Mouse (Mus musculus) heart, postnatal 0 days (tissue): ENCODE measurements around the gene Nuak2. TPM values are rescaled to one million over a fixed set of nuclear protein-coding genes. Genes with fewer than 3 reads are reported as not detected.
"Not testable (repeated sequence)": the region's sequence is repeated elsewhere in the genome, so short reads cannot be mapped to it uniquely, and the experiment has no call there.

Experiments
- ATAC-seq: fragments of 200-750 bp; cut with Nextera tagmentation; 2 replicates; pipeline ENCODE4 v1.8.0; 2017; ENCODE audit warnings: low read depth, moderate number of reproducible peaks, moderate library complexity; ENCODE audit not compliant: insufficient read depth
- DNase-seq: peaks from one replicate; pipeline ENCODE4 v3.0.0-alpha.2; 2016; ENCODE audit warnings: low spot score
- H3K27ac ChIP-seq: fragments of 300-500 bp; sonication (generic); 2 replicates; pipeline ENCODE4 v1.5.1; 2014; ENCODE audit warnings: low read depth, mild to moderate bottlenecking
- H3K27me3 ChIP-seq: fragments of 300-500 bp; sonication (generic); 2 replicates; pipeline ENCODE4 v1.6.1; 2014; ENCODE audit warnings: low read length, mixed read lengths; ENCODE audit not compliant: control insufficient read depth, insufficient read depth
- H3K36me3 ChIP-seq: fragments of 300-500 bp; sonication (generic); replicated peaks from 2 replicates; pipeline ENCODE4 v1.6.1; 2014; ENCODE audit warnings: low read length, mixed read lengths; ENCODE audit not compliant: control insufficient read depth, insufficient read depth
- H3K4me1 ChIP-seq: fragments of 300-500 bp; sonication (generic); 2 replicates; pipeline ENCODE4 v1.6.1; 2014; ENCODE audit warnings: antibody characterized with exemption; ENCODE audit not compliant: control insufficient read depth, insufficient read depth
- H3K4me2 ChIP-seq: fragments of 300-500 bp; sonication (generic); 2 replicates; pipeline ENCODE4 v1.6.1; 2014; ENCODE audit warnings: low read depth, mild to moderate bottlenecking, low read length, moderate library complexity
- H3K4me3 ChIP-seq: fragments of 300-500 bp; sonication (generic); 2 replicates; pipeline ENCODE4 v1.5.1; 2014; ENCODE audit warnings: low read depth, low read length
- H3K9ac ChIP-seq: fragments of 300-500 bp; sonication (generic); replicated peaks from 2 replicates; pipeline ENCODE4 v1.6.1; 2014; ENCODE audit warnings: low read depth, low read length, mixed read lengths
- H3K9me3 ChIP-seq: fragments of 300-500 bp; sonication (generic); replicated peaks from 2 replicates; pipeline ENCODE4 v1.6.1; 2016; ENCODE audit warnings: low read length; ENCODE audit not compliant: control insufficient read depth
- CTCF ChIP-seq: IDR thresholded peaks from 2 replicates; pipeline ENCODE4 v1.5.1; 2016; ENCODE audit warnings: antibody characterized with exemption, control low read depth, low read depth
- EP300 ChIP-seq: IDR thresholded peaks from 2 replicates; pipeline ENCODE4 v1.6.1; 2016; ENCODE audit warnings: antibody characterized with exemption, low read depth
- WGBS: fragments of 180-500 bp; shearing (Covaris S2); extraction: QIAGEN DNeasy Blood & Tissue Kit; methylation state at CpG from one replicate; pipeline ENCODE4 v1.1.7; 2014; 5-methylcytosine and 5-hydroxymethylcytosine counted together
- polyA plus RNA-seq: library from polyadenylated mRNA; unstranded; fragments of >200 nt; fragmentation: Nextera tagmentation; extraction: Ambion mirVana; gene quantifications from 2 replicates; pipeline ENCODE4 v1.2.1, GENCODE M21; 2015
- total RNA-seq: library from RNA; depleted of rRNA; stranded (reverse); fragments of >200 nt; gene quantifications from 2 replicates; pipeline ENCODE4 v1.2.3, GENCODE M21; 2014; ENCODE audit warnings: low replicate concordance

Nuak2 gene
- total and polyA plus RNA-seq, 2 experiments from 2014 or later: 0.76 to 2.2 TPM

DNA sequence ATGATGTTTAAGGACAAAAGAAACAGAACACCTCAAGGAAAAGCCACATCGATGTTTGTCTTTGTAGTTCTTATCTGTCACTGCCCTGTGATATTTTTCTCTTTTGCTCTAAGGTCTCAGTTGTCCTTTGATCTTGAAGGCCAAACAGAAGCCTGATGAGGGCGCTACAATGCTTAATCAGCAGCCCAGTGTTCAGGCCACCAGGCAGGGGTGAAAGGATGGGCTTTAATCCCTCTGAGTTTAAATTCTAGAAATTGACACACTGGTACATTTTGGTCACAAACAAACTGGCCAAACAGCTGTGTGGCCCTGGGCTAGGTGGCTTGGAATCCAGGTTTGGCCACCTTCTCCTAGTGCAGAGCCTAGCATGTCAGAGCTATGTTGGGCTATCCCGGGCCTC is 39.2 kb upstream of the Nuak2 start:
- ATAC-seq: no peak
- H3K4me1 ChIP-seq: no peaks in the 10 kb centered on the region
- no peak for DNase-seq
- H3K4me2 ChIP-seq: no peak overlapping the region
- TF ChIP-seq CTCF (no peak), EP300 (no peak)
- H3K9me3 ChIP-seq: no peaks in the 10 kb centered on the region
- H3K4me3 ChIP-seq: no peak overlapping the region
- 66% methylated on average over 3 of the region's 3 CpGs for WGBS
- no peak overlapping the region for H3K9ac ChIP-seq
- 0 out of 2 replicates have a peak, but pooled peaks cover 2% of the 10 kb centered on the region for H3K27me3 ChIP-seq
- no peak overlapping the region for H3K27ac ChIP-seq
- no peaks in the 10 kb centered on the region for H3K36me3 ChIP-seq

DNA sequence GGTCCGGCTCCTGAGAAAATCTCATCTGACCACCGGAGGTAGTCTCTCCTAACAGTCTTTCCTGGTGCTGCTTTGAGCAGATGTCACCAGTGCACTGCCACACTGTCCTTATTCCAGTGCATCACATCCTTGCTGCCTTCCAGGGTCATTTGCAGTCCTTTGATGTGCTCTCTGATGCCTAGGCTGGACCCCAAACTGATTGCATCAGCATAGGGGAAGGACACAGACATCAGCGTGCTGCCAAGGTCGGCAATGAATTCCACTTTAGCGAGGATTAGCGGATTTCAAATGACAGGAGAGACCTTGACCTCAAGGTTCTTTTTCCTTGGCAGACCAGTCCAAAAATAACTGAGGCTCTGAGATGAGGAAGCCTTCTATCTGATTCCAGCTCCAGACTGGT is 38.8 kb upstream of the Nuak2 start:
- H3K9me3 ChIP-seq: no peaks in the 10 kb centered on the region
- WGBS: 38% methylated on average over 6 of the region's 6 CpGs
- no peak overlapping the region for H3K27ac ChIP-seq
- no peak for ATAC-seq
- DNase-seq: no peak
- 0 out of 2 replicates have a peak, but pooled peaks cover 2% of the 10 kb centered on the region for H3K27me3 ChIP-seq
- no peaks in the 10 kb centered on the region for H3K4me1 ChIP-seq
- H3K4me2 ChIP-seq: no peak overlapping the region
- H3K9ac ChIP-seq: no peak overlapping the region
- TF ChIP-seq EP300 (no peak), CTCF (no peak)
- H3K4me3 ChIP-seq: no peak overlapping the region
- no peaks in the 10 kb centered on the region for H3K36me3 ChIP-seq

DNA sequence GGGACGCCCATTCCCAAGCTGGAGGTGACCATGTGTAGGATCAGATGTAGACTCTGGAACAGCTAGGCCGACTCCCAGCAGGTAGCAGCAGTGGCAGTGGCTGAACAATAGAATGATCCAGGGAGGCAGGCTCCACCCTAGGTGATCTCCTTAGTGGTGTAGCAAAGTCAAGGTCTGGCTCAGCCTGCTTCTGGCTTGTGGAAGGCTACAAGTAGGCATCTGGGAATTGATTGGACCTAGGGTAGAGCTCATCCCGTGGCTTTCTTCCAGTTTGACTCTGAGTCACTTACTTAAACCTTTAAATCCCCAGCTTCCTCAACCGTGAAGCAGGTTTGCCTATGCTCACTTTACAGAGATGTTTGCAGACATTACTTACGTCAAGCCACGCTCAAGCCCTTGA is 35.3 kb upstream of the Nuak2 start:
- WGBS: 71% methylated on average over 6 of the region's 6 CpGs
- H3K27ac ChIP-seq, H3K4me2 ChIP-seq, ATAC-seq, H3K36me3 ChIP-seq, H3K4me3 ChIP-seq, DNase-seq, H3K9ac ChIP-seq, H3K27me3 ChIP-seq, H3K4me1 ChIP-seq, H3K9me3 ChIP-seq: not testable (repeated sequence)

- H3K4me1 ChIP-seq: no peaks in the 10 kb centered on the region
- TF ChIP-seq EP300 (no peak), CTCF (no peak)
- 44% methylated on average over 8 of the region's 8 CpGs for WGBS
- H3K9ac ChIP-seq: no peak overlapping the region
- ATAC-seq (no peak), DNase-seq (no peak)
- no peak overlapping the region for H3K27ac ChIP-seq
- H3K9me3 ChIP-seq: no peaks in the 10 kb centered on the region
- H3K36me3 ChIP-seq: no peaks in the 10 kb centered on the region
- 0 out of 2 replicates have a peak, but pooled peaks cover 2% of the 10 kb centered on the region for H3K27me3 ChIP-seq
- H3K4me2 ChIP-seq: no peak overlapping the region
- H3K4me3 ChIP-seq: no peak overlapping the region
Observed at GRCm38 (mm10) chr1:132281523-132282176, 34.3 kb upstream of the Nuak2 start.

GRCm38 (mm10) chr1:132282177-132282536 is 33.8 kb upstream of the Nuak2 start:
- Histone ChIP-seq H3K4me1 (peaks cover under 1% of the 10 kb centered on the region; the same call in 1 of the 2 replicates), H3K27ac (no peak overlapping the region), H3K4me3 (no peak overlapping the region), H3K4me2 (no peak overlapping the region), H3K9me3 (no peaks in the 10 kb centered on the region), H3K27me3 (0 out of 2 replicates have a peak, but pooled peaks cover 2% of the 10 kb centered on the region), H3K36me3 (no peaks in the 10 kb centered on the region), H3K9ac (no peak overlapping the region)
- no peak for TF ChIP-seq EP300
- TF ChIP-seq CTCF: no peak
- 85% methylated on average over 2 of the region's 2 CpGs for WGBS
- DNase-seq (no peak), ATAC-seq (no peak)

- DNase-seq (no peak), ATAC-seq (no peak)
- Histone ChIP-seq H3K4me1 (peaks cover 6% of the 10 kb centered on the region), H3K9ac (no peak overlapping the region), H3K27ac (no peak overlapping the region), H3K36me3 (no peaks in the 10 kb centered on the region), H3K27me3 (0 out of 2 replicates have a peak, but pooled peaks cover 2% of the 10 kb centered on the region), H3K9me3 (no peaks in the 10 kb centered on the region), H3K4me3 (no peak overlapping the region), H3K4me2 (no peak overlapping the region)
- no peak for TF ChIP-seq CTCF
- no peak for TF ChIP-seq EP300
- 82% methylated on average over 13 of the region's 13 CpGs for WGBS
Observed at GRCm38 (mm10) chr1:132283018-132283417, 32.9 kb upstream of the Nuak2 start.
